Mouse (Mus musculus) hindbrain, embryonic 12.5 days (tissue): ENCODE measurements around the gene Timm10b. TPM values are rescaled to one million over a fixed set of nuclear protein-coding genes. Genes with fewer than 3 reads are reported as not detected.
A peak's percentile ranks its signal among the peaks of the same experiment; 100 is the strongest.

ENCODE experiments used
- ATAC-seq: fragments of 200-750 bp; cut with Nextera tagmentation; 2 replicates; pipeline ENCODE4 v1.8.0; 2017; ENCODE audit warnings: moderate TSS enrichment; ENCODE audit not compliant: low FRiP score
- H3K27ac ChIP-seq: fragments of 300-500 bp; sonication (generic); 2 replicates; pipeline ENCODE4 v1.5.1; 2016; ENCODE audit warnings: mild to moderate bottlenecking
- H3K27me3 ChIP-seq: fragments of 300-500 bp; sonication (generic); 2 replicates; pipeline ENCODE4 v1.6.1; 2016; ENCODE audit warnings: mild to moderate bottlenecking
- H3K36me3 ChIP-seq: fragments of 300-500 bp; sonication (generic); 2 replicates; pipeline ENCODE4 v1.6.1; 2016; ENCODE audit warnings: mild to moderate bottlenecking
- H3K4me1 ChIP-seq: fragments of 300-500 bp; sonication (generic); 2 replicates; pipeline ENCODE4 v1.6.1; 2016
- H3K4me2 ChIP-seq: fragments of 300-500 bp; sonication (generic); replicated peaks from 2 replicates; pipeline ENCODE4 v1.6.1; 2016; ENCODE audit warnings: mild to moderate bottlenecking
- H3K4me3 ChIP-seq: fragments of 300-500 bp; sonication (generic); 2 replicates; pipeline ENCODE4 v1.5.1; 2016; ENCODE audit warnings: mild to moderate bottlenecking
- H3K9ac ChIP-seq: fragments of 300-500 bp; sonication (generic); 2 replicates; pipeline ENCODE4 v1.6.1; 2016; ENCODE audit warnings: mild to moderate bottlenecking, moderate library complexity
- H3K9me3 ChIP-seq: fragments of 300-500 bp; sonication (generic); replicated peaks from 2 replicates; pipeline ENCODE4 v1.6.1; 2016; ENCODE audit warnings: mild to moderate bottlenecking
- WGBS: fragments of 180-500 bp; shearing (Covaris S2); methylation state at CpG from one replicate; pipeline ENCODE4 v1.1.7; 2016; 5-methylcytosine and 5-hydroxymethylcytosine counted together
- polyA plus RNA-seq: library from polyadenylated mRNA; unstranded; fragments of >200 nt; fragmentation: Nextera tagmentation; extraction: Ambion mirVana; gene quantifications from 2 replicates; pipeline ENCODE4 v1.2.1, GENCODE M21; 2016

Gene Timm10b
- polyA plus RNA-seq, 1 experiment from 2014 or later, result 151 TPM

DNA sequence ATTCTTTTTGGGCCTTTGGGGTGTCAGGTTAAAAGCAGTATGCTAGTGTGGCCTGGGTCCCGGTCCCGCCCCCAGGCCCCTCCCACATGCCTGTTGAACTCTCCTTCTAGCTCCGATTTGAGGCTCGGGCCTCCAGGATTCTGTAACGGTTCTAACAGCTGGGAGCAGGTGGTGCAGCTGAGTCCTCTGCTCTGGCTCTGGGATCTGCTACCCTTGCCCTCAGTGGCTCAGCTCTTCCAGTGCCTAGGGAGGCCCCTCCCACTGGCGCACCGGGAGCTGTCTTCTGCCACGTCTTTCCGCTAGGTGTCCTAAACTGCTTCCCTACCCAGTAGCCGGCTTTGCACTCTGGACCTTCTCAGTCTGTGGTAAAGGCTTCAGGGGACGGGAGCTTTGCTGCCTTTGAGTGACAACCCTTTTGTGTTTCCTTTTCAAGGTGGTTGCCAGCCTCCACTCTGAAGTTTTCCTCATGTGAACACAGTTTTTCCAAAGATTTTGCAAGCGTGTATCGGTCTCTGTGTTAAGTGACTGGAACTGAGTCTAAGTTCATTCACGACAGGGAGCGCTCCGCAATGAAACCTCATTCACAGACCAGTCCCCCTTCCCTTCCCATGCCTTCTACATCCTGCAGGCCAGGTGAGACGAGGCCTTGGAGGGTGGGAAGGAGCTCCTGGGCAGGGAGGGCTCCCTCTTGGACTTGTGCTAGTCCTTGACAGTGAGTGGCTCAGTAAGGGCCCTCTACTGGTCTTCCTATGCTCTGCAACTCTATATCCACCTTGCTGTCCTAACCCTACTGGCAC, 11.0 kb downstream of the Timm10b start, which contains the start of gene Dnhd1:
Gene Dnhd1, plus strand, starts transcription at position 189 of the 797 bp plus-strand sequence.
- WGBS, result 3% methylated on average over 17 of the region's 17 CpGs
- Histone ChIP-seq H3K9ac (peak within 1 kb of the TSS; percentile 20), H3K36me3 (0 out of 2 replicates have a peak, but pooled peaks cover 3% of the 10 kb centered on the region), H3K4me2 (peak within 1 kb of the TSS; percentile 67), H3K4me1 (peaks cover 10% of the 10 kb centered on the region), H3K4me3 (peak within 1 kb of the TSS; percentile 29), H3K9me3 (no peaks in the 10 kb centered on the region), H3K27me3 (no peaks in the 10 kb centered on the region), H3K27ac (0 out of 2 replicates have a peak within 1 kb of the TSS, but pooled peaks have one; percentile 48)
- peak; percentile 93 for ATAC-seq

- peak; percentile 40; the same call in 1 of the 2 replicates for ATAC-seq
These were observed 45.8 kb downstream of the Timm10b start for GRCm38 (mm10) chr7:105685541-105686197.

GRCm38 (mm10) chr7:105690875-105691274, 51.0 kb downstream of the Timm10b start:
- H3K4me2 ChIP-seq, result no peak overlapping the region
- no peak overlapping the region for H3K4me3 ChIP-seq
- H3K4me1 ChIP-seq, result no peaks in the 10 kb centered on the region
- no peaks in the 10 kb centered on the region for H3K9me3 ChIP-seq
- 88% methylated on average over 1 of the region's 1 CpGs for WGBS
- ATAC-seq, result no peak
- H3K27me3 ChIP-seq, result no peaks in the 10 kb centered on the region
- H3K27ac ChIP-seq, result no peak overlapping the region
- no peak overlapping the region for H3K9ac ChIP-seq
- no peaks in the 10 kb centered on the region for H3K36me3 ChIP-seq

More at GRCm38 (mm10) chr7:105685541-105686197, 45.8 kb downstream of the Timm10b start:
- Histone ChIP-seq H3K4me2 (peak overlapping the region; percentile 31; the same call in 1 of the 2 replicates), H3K36me3 (no peaks in the 10 kb centered on the region), H3K9me3 (no peaks in the 10 kb centered on the region), H3K4me3 (no peak overlapping the region), H3K27me3 (no peaks in the 10 kb centered on the region), H3K27ac (no peak overlapping the region), H3K9ac (no peak overlapping the region), H3K4me1 (no peaks in the 10 kb centered on the region)
- WGBS, result 16% methylated on average over 13 of the region's 13 CpGs

Other genes starting within 250 kb of the Timm10b start
- gene Fam160a2, start 240.0 kb upstream of the Timm10b start, polyA plus RNA-seq, result 41.6 and 44.7 TPM in 2 replicates
- 0.19 TPM in 1 of 2 replicates, not detected in the other for gene Cnga4, start 235.5 kb upstream of the Timm10b start, polyA plus RNA-seq
- 0.46 and 0.92 TPM in 2 replicates for gene Cckbr, start 214.3 kb upstream of the Timm10b start, polyA plus RNA-seq
- 37.4 and 41.0 TPM in 2 replicates for gene Cavin3, start 157.8 kb upstream of the Timm10b start, polyA plus RNA-seq
- 56.2 and 57.7 TPM in 2 replicates for gene Smpd1, start 85.7 kb upstream of the Timm10b start, polyA plus RNA-seq
- gene Apbb1, start 58.4 kb upstream of the Timm10b start, polyA plus RNA-seq, result 165 and 170 TPM in 2 replicates
- 0.21 and 0.27 TPM in 2 replicates for gene Hpx, start 39.9 kb upstream of the Timm10b start, polyA plus RNA-seq
- 62.7 and 63.6 TPM in 2 replicates for gene Trim3, start 6.5 kb upstream of the Timm10b start, polyA plus RNA-seq
- 75.3 and 82.1 TPM in 2 replicates for gene Arfip2, start 360 bp downstream of the Timm10b start, polyA plus RNA-seq
- gene Gm45799, start 496 bp downstream of the Timm10b start, polyA plus RNA-seq, result 9.3 and 11.3 TPM in 2 replicates
- 1.2 and 1.3 TPM in 2 replicates for gene Dnhd1, start 10.8 kb downstream of the Timm10b start, polyA plus RNA-seq
- 216 and 226 TPM in 2 replicates for gene Ilk, start 96.5 kb downstream of the Timm10b start, polyA plus RNA-seq
- 32.7 and 36.6 TPM in 2 replicates for gene Rrp8, start 97.3 kb downstream of the Timm10b start, polyA plus RNA-seq
- gene Taf10, start 104.3 kb downstream of the Timm10b start, polyA plus RNA-seq, result 146 and 171 TPM in 2 replicates
- 47.4 and 49.5 TPM in 2 replicates for gene Tpp1, start 112.2 kb downstream of the Timm10b start, polyA plus RNA-seq
- 26.9 and 28.6 TPM in 2 replicates for gene Dchs1, start 147.6 kb downstream of the Timm10b start, polyA plus RNA-seq
- 218 and 251 TPM in 2 replicates for gene Mrpl17, start 171.0 kb downstream of the Timm10b start, polyA plus RNA-seq